Mouse (Mus musculus): ENCODE results near the gene Gm10718. TPM values are rescaled to one million over a fixed set of nuclear protein-coding genes. Genes with fewer than 3 reads are reported as not detected.
"Not testable (repeated sequence)": the region's sequence is repeated elsewhere in the genome, so short reads cannot be mapped to it uniquely, and the experiment has no call there.

Gm10718 gene
- polyA plus RNA-seq, 1 experiment from 2014 or later: 0.43 TPM

DNA sequence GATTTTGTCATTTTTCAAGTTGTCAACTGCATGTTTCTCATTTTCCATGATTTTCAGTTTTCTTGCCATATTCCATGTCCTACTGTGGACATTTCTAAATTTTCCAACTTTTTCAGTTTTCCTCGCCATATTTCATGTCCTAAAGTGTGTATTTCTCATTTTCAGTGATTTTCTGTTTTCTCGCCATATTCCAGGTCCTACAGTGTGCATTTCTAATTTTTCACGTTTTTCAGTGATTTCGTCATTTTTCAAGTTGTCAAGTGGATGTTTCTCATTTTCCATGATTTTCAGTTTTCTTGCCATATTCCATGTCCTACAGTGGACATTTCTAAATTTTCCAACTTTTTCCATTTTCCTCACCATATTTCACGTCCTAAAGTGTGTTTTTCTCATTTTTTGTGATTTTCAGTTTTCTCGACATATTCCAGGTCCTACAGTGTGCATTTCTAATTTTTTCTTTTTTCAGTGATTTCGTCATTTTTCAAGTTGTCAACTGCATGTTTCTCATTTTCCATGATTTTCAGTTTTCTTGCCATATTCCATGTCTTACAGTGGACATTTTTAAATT is 11.2 kb upstream of the Gm10718 start:
- not testable (repeated sequence) for H3K9ac ChIP-seq (ENCODE audit: low read depth, low read length); H3K36me3 ChIP-seq (ENCODE audit: control insufficient read depth, insufficient read depth); H3K4me3 ChIP-seq (ENCODE audit: low read depth, low read length); H3K27ac ChIP-seq (ENCODE audit: low read depth, low read length); H3K9me3 ChIP-seq (ENCODE audit: control insufficient read depth); H3K4me2 ChIP-seq (replicated peaks; ENCODE audit: low read depth); H3K4me1 ChIP-seq (replicated peaks; ENCODE audit: control insufficient read depth, insufficient read depth, low read length); H3K27me3 ChIP-seq (replicated peaks; ENCODE audit: control insufficient read depth, insufficient read depth, low read length); ATAC-seq
- WGBS: 75% methylated on average over 2 of the region's 7 CpGs

GRCm38 (mm10) chr9:3012733-3013279 is 10.5 kb upstream of the Gm10718 start, which contains the start of gene Gm10721:
Gene Gm10721 (plus strand): TSS chr9:3013140.
- not testable (repeated sequence) for H3K4me3 ChIP-seq (ENCODE audit: low read depth, low read length); H3K4me2 ChIP-seq (replicated peaks; ENCODE audit: low read depth); H3K9me3 ChIP-seq (ENCODE audit: control insufficient read depth); H3K9ac ChIP-seq (ENCODE audit: low read depth, low read length); H3K36me3 ChIP-seq (ENCODE audit: control insufficient read depth, insufficient read depth); H3K4me1 ChIP-seq (replicated peaks; ENCODE audit: control insufficient read depth, insufficient read depth, low read length); H3K27ac ChIP-seq (ENCODE audit: low read depth, low read length); H3K27me3 ChIP-seq (replicated peaks; ENCODE audit: control insufficient read depth, insufficient read depth, low read length)
- ATAC-seq: peak; percentile 61; the same call in 1 of the 2 replicates
- WGBS: no CpG with 5 or more reads among the region's 11 CpGs

DNA sequence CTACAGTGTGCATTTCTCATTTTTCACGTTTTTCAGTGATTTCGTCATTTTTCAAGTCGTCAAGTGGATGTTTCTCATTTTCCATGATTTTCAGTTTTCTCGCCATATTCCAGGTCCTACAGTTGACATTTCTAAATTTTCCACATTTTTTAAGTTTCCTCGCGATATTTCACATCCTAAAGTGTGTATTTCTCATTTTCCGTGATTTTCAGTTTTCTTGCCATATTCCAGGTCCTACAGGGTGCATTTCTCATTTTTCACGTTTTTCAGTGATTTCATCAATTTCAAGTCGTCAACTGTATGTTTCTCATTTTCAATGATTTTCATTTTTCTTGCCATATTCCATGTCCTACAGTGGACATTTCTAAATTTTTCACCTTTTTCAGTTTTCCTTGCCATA is 8.0 kb upstream of the Gm10718 start, which contains the start of gene Gm10720:
Gene Gm10720, plus strand, starts transcription at position 301 of the 400 bp plus-strand sequence.
- not testable (repeated sequence) for H3K4me2 ChIP-seq (replicated peaks; ENCODE audit: low read depth); H3K4me1 ChIP-seq (replicated peaks; ENCODE audit: control insufficient read depth, insufficient read depth, low read length); ATAC-seq; H3K4me3 ChIP-seq (ENCODE audit: low read depth, low read length); H3K9me3 ChIP-seq (ENCODE audit: control insufficient read depth); H3K27ac ChIP-seq (ENCODE audit: low read depth, low read length); H3K27me3 ChIP-seq (replicated peaks; ENCODE audit: control insufficient read depth, insufficient read depth, low read length); H3K36me3 ChIP-seq (ENCODE audit: control insufficient read depth, insufficient read depth); H3K9ac ChIP-seq (ENCODE audit: low read depth, low read length)
- 53% methylated on average over 4 of the region's 9 CpGs for WGBS

GRCm38 (mm10) chr9:3015896-3016295 is 7.5 kb upstream of the Gm10718 start:
- not testable (repeated sequence) for H3K27ac ChIP-seq (ENCODE audit: low read depth, low read length); H3K4me2 ChIP-seq (replicated peaks; ENCODE audit: low read depth); H3K9me3 ChIP-seq (ENCODE audit: control insufficient read depth); H3K4me3 ChIP-seq (ENCODE audit: low read depth, low read length); H3K36me3 ChIP-seq (ENCODE audit: control insufficient read depth, insufficient read depth); H3K27me3 ChIP-seq (replicated peaks; ENCODE audit: control insufficient read depth, insufficient read depth, low read length); H3K9ac ChIP-seq (ENCODE audit: low read depth, low read length); ATAC-seq; H3K4me1 ChIP-seq (replicated peaks; ENCODE audit: control insufficient read depth, insufficient read depth, low read length)
- 78% methylated on average over 4 of the region's 6 CpGs for whole genome bisulfite sequencing

- no CpG with 5 or more reads among the region's 9 CpGs for WGBS
- not testable (repeated sequence) for H3K36me3 ChIP-seq (ENCODE audit: control insufficient read depth, insufficient read depth); H3K9me3 ChIP-seq (ENCODE audit: control insufficient read depth); ATAC-seq; H3K4me2 ChIP-seq (replicated peaks; ENCODE audit: low read depth); H3K27me3 ChIP-seq (replicated peaks; ENCODE audit: control insufficient read depth, insufficient read depth, low read length); H3K9ac ChIP-seq (ENCODE audit: low read depth, low read length); H3K27ac ChIP-seq (ENCODE audit: low read depth, low read length); H3K4me1 ChIP-seq (replicated peaks; ENCODE audit: control insufficient read depth, insufficient read depth, low read length); H3K4me3 ChIP-seq (ENCODE audit: low read depth, low read length)
These were observed 6.2 kb upstream of the Gm10718 start, which contains the start of gene Gm10719 for GRCm38 (mm10) chr9:3017108-3017507. Gene Gm10719 (plus strand): TSS chr9:3017408.

DNA sequence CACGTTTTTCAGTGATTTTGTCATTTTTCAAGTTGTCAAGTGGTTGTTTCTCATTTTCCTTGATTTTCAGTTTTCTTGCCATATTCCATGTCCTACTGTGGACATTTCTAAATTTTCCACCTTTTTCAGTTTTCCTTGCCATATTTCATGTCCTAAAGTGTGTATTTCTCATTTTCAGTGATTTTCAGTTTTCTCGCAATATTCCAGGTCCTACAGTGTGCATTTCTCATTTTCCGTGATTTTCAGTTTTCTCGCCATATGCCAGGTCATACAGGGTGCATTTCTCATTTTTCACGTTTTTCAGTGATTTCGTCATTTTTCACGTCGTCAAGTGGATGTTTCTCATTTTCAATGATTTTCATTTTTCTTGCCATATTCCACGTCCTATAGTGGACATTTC is 4.4 kb upstream of the Gm10718 start:
- H3K4me2 ChIP-seq (replicated peaks; ENCODE audit: low read depth); H3K27ac ChIP-seq (ENCODE audit: low read depth, low read length); H3K9me3 ChIP-seq (ENCODE audit: control insufficient read depth); H3K4me1 ChIP-seq (replicated peaks; ENCODE audit: control insufficient read depth, insufficient read depth, low read length); H3K9ac ChIP-seq (ENCODE audit: low read depth, low read length); H3K4me3 ChIP-seq (ENCODE audit: low read depth, low read length); H3K36me3 ChIP-seq (ENCODE audit: control insufficient read depth, insufficient read depth); H3K27me3 ChIP-seq (replicated peaks; ENCODE audit: control insufficient read depth, insufficient read depth, low read length); ATAC-seq: not testable (repeated sequence)
- WGBS: 69% methylated on average over 9 of the region's 9 CpGs

GRCm38 (mm10) chr9:3019835-3020727 is 3.3 kb upstream of the Gm10718 start:
- not testable (repeated sequence) for H3K27me3 ChIP-seq (replicated peaks; ENCODE audit: control insufficient read depth, insufficient read depth, low read length); H3K4me3 ChIP-seq (ENCODE audit: low read depth, low read length); H3K9me3 ChIP-seq (ENCODE audit: control insufficient read depth); H3K4me2 ChIP-seq (replicated peaks; ENCODE audit: low read depth); H3K27ac ChIP-seq (ENCODE audit: low read depth, low read length); H3K36me3 ChIP-seq (ENCODE audit: control insufficient read depth, insufficient read depth); H3K4me1 ChIP-seq (replicated peaks; ENCODE audit: control insufficient read depth, insufficient read depth, low read length); H3K9ac ChIP-seq (ENCODE audit: low read depth, low read length)
- peak; percentile 57; the same call in 1 of the 2 replicates for ATAC-seq
- 82% methylated on average over 11 of the region's 19 CpGs for WGBS

GRCm38 (mm10) chr9:3022316-3023008 is 885 bp upstream of the Gm10718 start:
- H3K36me3 ChIP-seq (ENCODE audit: control insufficient read depth, insufficient read depth); H3K4me1 ChIP-seq (replicated peaks; ENCODE audit: control insufficient read depth, insufficient read depth, low read length); ATAC-seq; H3K9ac ChIP-seq (ENCODE audit: low read depth, low read length); H3K4me3 ChIP-seq (ENCODE audit: low read depth, low read length); H3K4me2 ChIP-seq (replicated peaks; ENCODE audit: low read depth); H3K9me3 ChIP-seq (ENCODE audit: control insufficient read depth); H3K27me3 ChIP-seq (replicated peaks; ENCODE audit: control insufficient read depth, insufficient read depth, low read length); H3K27ac ChIP-seq (ENCODE audit: low read depth, low read length): not testable (repeated sequence)
- 74% methylated on average over 9 of the region's 13 CpGs for WGBS

Measured in intestine, postnatal 0 days (tissue).